Mouse (Mus musculus): Measurements from ENCODE around the gene Osgep. TPM values are rescaled to one million over a fixed set of nuclear protein-coding genes. Genes with fewer than 3 reads are reported as not detected.
A peak's percentile ranks its signal among the peaks of the same experiment; 100 is the strongest.

The Osgep gene
- total RNA-seq, 2 experiments from 2014 or later, result 110 to 111 TPM

DNA sequence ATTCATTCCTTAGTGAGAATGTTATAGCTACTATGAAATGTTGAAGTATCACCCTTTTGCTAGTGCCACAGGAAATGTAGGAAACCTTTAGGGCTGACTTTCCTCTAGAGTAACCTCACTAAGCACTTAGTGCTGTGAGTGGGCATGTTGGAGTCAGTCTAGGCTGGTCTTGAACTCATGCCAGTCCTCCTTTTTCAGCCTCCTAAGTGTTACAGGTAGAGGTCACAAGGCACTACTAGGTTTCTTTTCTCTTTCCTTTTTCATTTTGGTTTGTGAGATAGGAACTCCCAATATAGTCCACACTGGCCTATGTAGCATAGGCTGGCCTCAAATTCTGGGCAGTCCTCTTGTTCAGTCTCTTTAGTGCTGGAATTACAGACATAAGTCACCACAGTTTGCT is 29.3 kb downstream of the Osgep start:
- no peak for ATAC-seq (replicated peaks; ENCODE audit: poor library complexity, severe bottlenecking)

- ATAC-seq (replicated peaks; ENCODE audit: poor library complexity, severe bottlenecking), result peak; percentile 61
These were observed 31.9 kb downstream of the Osgep start for GRCm38 (mm10) chr14:50892541-50893459.

DNA sequence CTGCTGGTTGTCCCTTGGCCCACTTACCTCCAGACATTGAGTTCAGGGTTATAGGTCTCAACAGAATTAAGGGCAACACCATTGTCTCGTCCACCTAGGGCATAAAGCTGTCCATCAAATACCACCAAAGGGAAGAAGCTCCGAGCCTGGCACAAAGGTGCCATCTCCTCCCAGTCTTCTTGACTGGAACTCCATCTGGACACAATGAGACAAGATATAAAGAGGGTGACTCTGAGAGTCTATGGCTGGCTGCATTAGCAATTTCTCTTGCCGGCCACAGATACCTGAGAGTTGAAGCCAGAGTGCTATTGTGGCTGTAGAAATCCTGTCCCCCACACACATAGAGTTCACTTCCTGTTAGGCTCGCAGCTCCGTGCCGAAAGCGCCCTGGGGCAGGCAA is 32.6 kb downstream of the Osgep start:
- ATAC-seq (replicated peaks; ENCODE audit: poor library complexity, severe bottlenecking), result peak; percentile 29

- ATAC-seq (replicated peaks; ENCODE audit: poor library complexity, severe bottlenecking), result no peak
These were observed 33.1 kb downstream of the Osgep start for GRCm38 (mm10) chr14:50891621-50892020.

DNA sequence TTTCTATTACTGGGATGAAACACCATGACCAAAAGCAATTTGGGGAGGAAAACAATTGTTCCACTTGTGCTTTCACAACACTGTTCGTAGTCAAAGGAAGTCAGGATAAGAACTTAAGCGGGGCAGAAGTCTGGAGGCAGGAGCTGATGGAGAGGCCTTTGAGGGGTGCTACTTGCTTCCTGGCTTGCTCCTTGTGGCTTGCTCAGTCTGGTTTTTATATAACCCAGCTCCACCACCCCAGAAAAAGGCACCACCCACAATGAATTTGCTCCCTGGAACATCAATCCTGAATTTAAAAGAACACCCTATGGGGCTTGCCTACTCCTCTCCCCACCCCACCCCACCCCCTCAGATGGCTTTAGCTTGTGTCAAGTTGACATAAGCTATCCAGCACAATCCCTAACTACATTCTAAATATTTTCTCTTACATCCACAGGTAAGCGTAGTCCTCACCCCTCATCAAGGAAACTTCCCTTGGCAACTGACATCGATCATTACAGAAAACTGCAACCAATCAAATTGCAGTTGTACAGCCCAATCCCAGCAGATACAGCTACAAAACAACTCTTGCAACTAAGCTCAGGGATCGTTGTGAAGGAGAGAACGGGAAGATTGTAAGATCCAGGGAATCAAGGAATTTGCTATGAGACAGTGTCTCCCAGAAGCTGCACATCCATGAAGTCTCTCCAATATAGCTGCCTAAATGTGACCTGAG is 48.3 kb downstream of the Osgep start:
- no peak for ATAC-seq (replicated peaks; ENCODE audit: poor library complexity, severe bottlenecking)

DNA sequence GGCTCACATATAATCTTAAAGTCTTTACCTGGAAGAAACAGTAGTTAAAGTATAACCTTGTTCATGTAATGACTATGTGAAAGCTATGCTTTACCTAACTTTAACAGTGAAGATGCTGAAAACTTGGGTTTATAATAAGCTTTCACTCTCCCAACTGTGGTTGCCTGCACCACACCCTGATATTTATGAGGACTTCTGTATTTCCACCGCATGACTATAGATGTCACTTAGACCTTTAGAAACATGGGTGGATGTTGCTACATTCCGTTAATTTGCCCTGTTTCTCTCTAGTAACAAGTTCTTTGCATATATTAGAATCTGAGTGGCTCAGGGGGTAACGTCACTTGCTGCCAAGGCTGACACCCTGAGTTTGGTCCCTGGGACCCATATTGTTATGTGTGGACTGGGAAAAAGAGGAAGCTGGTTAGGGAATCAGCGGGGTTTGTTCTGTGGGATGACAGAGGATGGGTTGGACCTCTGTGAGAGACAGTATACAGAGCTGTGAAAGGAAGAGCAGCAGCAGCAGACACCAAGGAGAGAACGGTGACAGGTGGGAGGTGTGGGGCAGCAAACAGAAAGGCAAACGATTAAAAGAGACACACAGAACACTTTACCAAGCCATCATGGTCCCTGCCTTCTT is 49.0 kb downstream of the Osgep start:
- ATAC-seq (replicated peaks; ENCODE audit: poor library complexity, severe bottlenecking), result peak; percentile 52

DNA sequence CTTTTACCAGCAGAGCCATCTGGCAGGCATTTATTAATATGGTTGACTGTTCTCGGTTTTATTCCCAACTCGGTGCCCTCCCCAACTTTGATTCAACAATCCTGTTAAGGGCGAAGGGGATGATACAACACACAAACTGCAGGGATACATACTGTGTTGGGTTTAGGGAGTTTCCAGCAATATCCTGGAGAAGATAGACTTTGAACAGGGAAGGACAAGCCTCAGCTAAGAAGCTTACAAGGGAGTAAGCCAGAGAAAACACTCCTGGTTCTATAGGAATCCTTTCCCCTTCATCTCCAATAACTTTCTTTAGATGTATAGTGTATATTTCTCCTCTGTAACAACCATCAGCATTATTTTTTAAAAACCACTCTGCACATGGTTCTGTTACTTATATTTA is 49.5 kb downstream of the Osgep start:
- no peak for ATAC-seq (replicated peaks; ENCODE audit: poor library complexity, severe bottlenecking)

DNA sequence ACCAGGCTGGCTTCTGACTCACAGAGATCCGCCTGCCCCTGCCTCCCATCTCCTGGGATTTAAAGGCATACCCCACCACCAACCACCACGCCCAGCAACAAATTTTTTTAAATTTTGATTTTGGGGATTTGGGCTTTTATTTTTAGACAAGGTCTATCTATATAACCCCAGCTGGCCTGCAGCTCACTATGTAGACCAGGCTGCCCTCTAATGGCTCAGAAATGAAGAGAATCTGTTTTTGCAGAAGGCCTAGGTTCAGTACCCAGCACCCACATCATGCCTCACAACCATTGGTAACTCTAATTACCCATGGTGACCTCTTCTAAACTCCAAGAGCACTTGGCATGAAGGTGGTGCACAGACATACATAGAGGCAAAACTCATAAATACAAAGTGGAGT is 53.4 kb downstream of the Osgep start:
- no peak for ATAC-seq (replicated peaks; ENCODE audit: poor library complexity, severe bottlenecking)

- ATAC-seq (replicated peaks; ENCODE audit: poor library complexity, severe bottlenecking), result no peak
These were observed 53.9 kb downstream of the Osgep start for GRCm38 (mm10) chr14:50870805-50871143.

DNA sequence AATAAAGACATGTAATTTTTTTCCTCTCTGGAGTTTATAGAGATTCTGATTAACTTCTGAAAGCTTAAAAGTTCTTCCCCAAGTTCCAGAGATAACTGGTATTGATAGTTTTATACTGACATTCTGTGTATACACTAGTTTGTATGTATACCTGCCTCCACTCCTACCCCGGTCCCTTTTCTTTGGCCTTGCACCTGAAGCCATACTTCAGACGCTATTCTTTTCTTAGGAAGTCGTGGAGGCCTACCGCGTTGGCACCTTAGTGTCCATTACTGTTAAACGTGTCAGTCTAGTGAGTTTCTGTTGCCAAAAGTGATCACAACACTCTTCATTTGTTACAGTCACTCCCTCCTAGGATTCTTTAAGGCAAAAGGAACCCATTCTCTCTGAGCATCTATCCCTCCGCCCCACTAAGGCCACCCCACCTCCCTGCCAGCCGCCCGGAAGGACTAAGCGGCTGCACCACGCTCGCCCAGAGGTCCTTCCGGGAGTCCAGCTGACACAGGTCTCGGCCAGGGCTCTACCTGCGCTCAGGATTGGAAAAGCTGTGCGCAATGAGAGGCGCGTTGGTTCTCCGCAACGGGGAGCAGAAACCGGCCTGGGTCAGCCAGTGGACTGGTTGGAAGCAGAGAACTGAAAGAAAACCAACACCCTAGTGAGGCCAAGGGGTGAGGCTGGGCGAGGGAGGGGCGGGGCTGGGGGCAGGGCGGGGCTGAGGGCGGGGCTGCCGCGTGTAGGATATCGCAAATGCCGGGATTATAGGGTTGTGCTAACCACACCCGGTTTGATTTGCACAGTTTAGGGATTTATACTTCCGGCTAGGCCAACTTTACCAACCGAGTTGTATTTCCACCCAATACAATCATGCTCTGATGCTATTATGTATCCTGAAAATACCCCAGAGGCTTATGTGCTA is 54.5 kb downstream of the Osgep start, which contains the start of gene Tep1:
TSS of gene Tep1 (minus strand) at position 672 of the 916 bp plus-strand sequence.
- peak; percentile 94 for ATAC-seq (replicated peaks; ENCODE audit: poor library complexity, severe bottlenecking)

- ATAC-seq (replicated peaks; ENCODE audit: poor library complexity, severe bottlenecking), result no peak
These were observed 56.0 kb downstream of the Osgep start for GRCm38 (mm10) chr14:50868656-50869055.

GRCm38 (mm10) chr14:50868211-50868610 is 56.5 kb downstream of the Osgep start:
- no peak for ATAC-seq (replicated peaks; ENCODE audit: poor library complexity, severe bottlenecking)

DNA sequence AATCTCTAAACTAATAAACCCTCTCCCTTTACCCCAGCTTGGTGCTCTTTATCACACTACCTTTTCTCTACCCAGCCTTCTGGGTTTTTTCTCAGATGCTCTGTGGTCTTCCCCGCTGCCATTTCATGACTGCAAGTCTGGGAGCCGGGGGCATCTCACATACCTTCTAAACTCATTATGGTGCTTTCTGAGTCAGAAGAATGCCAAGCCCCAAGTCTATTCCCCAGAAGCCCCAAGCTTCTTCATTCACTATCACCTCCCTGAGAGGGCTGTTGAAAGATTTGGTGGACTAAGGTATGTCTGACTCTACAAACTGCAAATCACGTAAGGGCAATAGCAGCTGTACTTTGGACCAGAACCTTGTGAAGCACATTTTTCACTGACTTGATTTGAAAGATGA is 57.7 kb downstream of the Osgep start:
- no peak for ATAC-seq (replicated peaks; ENCODE audit: poor library complexity, severe bottlenecking)

DNA sequence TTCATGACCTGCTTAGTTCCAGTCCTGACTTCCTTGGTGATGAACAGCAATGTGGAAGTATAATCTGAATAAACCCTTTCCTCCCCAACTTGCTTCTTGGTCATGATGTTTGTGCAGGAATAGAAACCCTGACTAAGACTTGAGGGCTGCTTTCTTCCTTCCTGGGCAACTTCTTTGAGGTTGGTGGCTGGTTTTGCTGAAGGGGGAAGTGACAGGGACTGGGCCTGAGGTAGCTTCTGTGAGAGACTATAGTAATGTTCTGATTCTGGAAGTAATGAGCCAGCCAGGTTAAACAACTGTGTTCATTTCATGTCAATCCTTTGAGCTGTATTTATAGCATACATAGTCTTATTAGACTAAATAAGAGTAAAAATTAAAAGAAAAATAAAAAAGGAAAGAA is 59.7 kb downstream of the Osgep start:
- peak; percentile 85 for ATAC-seq (replicated peaks; ENCODE audit: poor library complexity, severe bottlenecking)

DNA sequence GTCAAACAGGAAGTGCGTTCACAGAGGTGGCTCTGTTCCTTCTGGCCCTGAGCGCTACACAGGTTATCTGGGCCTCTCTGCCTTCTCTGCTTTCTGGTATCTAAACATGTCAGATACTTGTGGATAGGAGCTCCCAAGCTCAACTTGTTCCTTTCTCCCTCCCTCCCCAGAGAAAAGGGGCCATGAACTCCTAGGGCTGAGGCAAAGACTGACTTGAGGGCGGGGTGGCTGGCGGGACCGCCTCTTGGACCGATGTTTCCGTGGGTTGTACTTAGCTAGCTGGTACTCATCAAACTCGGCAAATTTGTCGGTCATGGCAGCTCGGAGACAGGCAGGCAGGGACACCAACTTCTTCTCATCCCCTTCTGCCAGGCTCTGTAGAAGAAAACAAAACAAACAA is 62.1 kb downstream of the Osgep start:
- ATAC-seq (replicated peaks; ENCODE audit: poor library complexity, severe bottlenecking), result no peak

Other genes starting within 250 kb of the Osgep start
- gene Olfr747, start 231.7 kb downstream of the Osgep start, total RNA-seq (2014; fragmentation: Nextera tagmentation), result not detected in 2 replicates
- not detected in 2 replicates for gene Olfr747, start 231.7 kb downstream of the Osgep start, total RNA-seq (2017)
- gene Olfr748, start 217.5 kb downstream of the Osgep start, total RNA-seq (2014; fragmentation: Nextera tagmentation), result not detected in 2 replicates
- not detected in 2 replicates for gene Olfr748, start 217.5 kb downstream of the Osgep start, total RNA-seq (2017)
- not detected in 2 replicates for gene Olfr749, start 179.8 kb downstream of the Osgep start, total RNA-seq (2014; fragmentation: Nextera tagmentation)
- gene Olfr749, start 179.8 kb downstream of the Osgep start, total RNA-seq (2017), result not detected in 2 replicates
- gene Ttc5, start 139.4 kb downstream of the Osgep start, total RNA-seq (2014; fragmentation: Nextera tagmentation), result 43.2 and 47.1 TPM in 2 replicates
- 39.8 and 54.4 TPM in 2 replicates for gene Ttc5, start 139.4 kb downstream of the Osgep start, total RNA-seq (2017)
- not detected in 2 replicates for gene Ccnb1ip1, start 117.2 kb downstream of the Osgep start, total RNA-seq (2014; fragmentation: Nextera tagmentation)
- gene Ccnb1ip1, start 117.2 kb downstream of the Osgep start, total RNA-seq (2017), result not detected in 2 replicates
- 61.2 and 110 TPM in 2 replicates for gene Parp2, start 117.1 kb downstream of the Osgep start, total RNA-seq (2014; fragmentation: Nextera tagmentation)
- gene Parp2, start 117.1 kb downstream of the Osgep start, total RNA-seq (2017), result 85.2 and 92.3 TPM in 2 replicates
- gene Tep1, start 54.3 kb downstream of the Osgep start, total RNA-seq (2014; fragmentation: Nextera tagmentation), result 41.8 and 54.2 TPM in 2 replicates
- gene Tep1, start 54.3 kb downstream of the Osgep start, total RNA-seq (2017), result 17.4 and 21.1 TPM in 2 replicates
- gene Klhl33, start 27.4 kb downstream of the Osgep start, total RNA-seq (2014; fragmentation: Nextera tagmentation), result 0.17 TPM in 1 of 2 replicates, not detected in the other
- 0.10 and 0.73 TPM in 2 replicates for gene Klhl33, start 27.4 kb downstream of the Osgep start, total RNA-seq (2017)
- gene Apex1, start 75 bp upstream of the Osgep start, total RNA-seq (2014; fragmentation: Nextera tagmentation), result 214 and 260 TPM in 2 replicates
- gene Apex1, start 75 bp upstream of the Osgep start, total RNA-seq (2017), result 202 and 229 TPM in 2 replicates
- 48.4 and 72.7 TPM in 2 replicates for gene Pip4p1, start 6.0 kb upstream of the Osgep start, total RNA-seq (2014; fragmentation: Nextera tagmentation)
- 20.9 and 25.0 TPM in 2 replicates for gene Pip4p1, start 6.0 kb upstream of the Osgep start, total RNA-seq (2017)
- 179 and 257 TPM in 2 replicates for gene Pnp, start 6.2 kb upstream of the Osgep start, total RNA-seq (2014; fragmentation: Nextera tagmentation)
- 252 and 259 TPM in 2 replicates for gene Pnp, start 6.2 kb upstream of the Osgep start, total RNA-seq (2017)
- gene Gm49342, start 19.6 kb upstream of the Osgep start, total RNA-seq (2014; fragmentation: Nextera tagmentation), result not detected in 2 replicates
- gene Gm49342, start 19.6 kb upstream of the Osgep start, total RNA-seq (2017), result 68.4 TPM in 1 of 2 replicates, not detected in the other
- 5.4 and 16.2 TPM in 2 replicates for gene Pnp2, start 31.1 kb upstream of the Osgep start, total RNA-seq (2014; fragmentation: Nextera tagmentation)
- 4.3 and 5.3 TPM in 2 replicates for gene Pnp2, start 31.1 kb upstream of the Osgep start, total RNA-seq (2017)
- gene Rnase10, start 82.9 kb upstream of the Osgep start, total RNA-seq (2014; fragmentation: Nextera tagmentation), result not detected in 2 replicates
- 2.5 and 3.2 TPM in 2 replicates for gene Rnase10, start 82.9 kb upstream of the Osgep start, total RNA-seq (2017)
- gene Rnase9, start 117.0 kb upstream of the Osgep start, total RNA-seq (2014; fragmentation: Nextera tagmentation), result not detected in 2 replicates
- gene Rnase9, start 117.0 kb upstream of the Osgep start, total RNA-seq (2017), result not detected in 2 replicates
- gene Rnase11, start 125.3 kb upstream of the Osgep start, total RNA-seq (2014; fragmentation: Nextera tagmentation), result not detected in 2 replicates
- not detected in 2 replicates for gene Rnase11, start 125.3 kb upstream of the Osgep start, total RNA-seq (2017)
- 6.2 and 27.0 TPM in 2 replicates for gene Rnase12, start 132.8 kb upstream of the Osgep start, total RNA-seq (2014; fragmentation: Nextera tagmentation)
- 11.0 and 12.6 TPM in 2 replicates for gene Rnase12, start 132.8 kb upstream of the Osgep start, total RNA-seq (2017)
- gene Olfr750, start 149.5 kb upstream of the Osgep start, total RNA-seq (2014; fragmentation: Nextera tagmentation), result not detected in 2 replicates
- gene Olfr750, start 149.5 kb upstream of the Osgep start, total RNA-seq (2017), result not detected in 2 replicates
- 1.7 and 6.8 TPM in 2 replicates for gene Rnase4, start 166.2 kb upstream of the Osgep start, total RNA-seq (2014; fragmentation: Nextera tagmentation)
- gene Rnase4, start 166.2 kb upstream of the Osgep start, total RNA-seq (2017), result 2.5 and 2.9 TPM in 2 replicates
- gene Ang, start 166.3 kb upstream of the Osgep start, total RNA-seq (2014; fragmentation: Nextera tagmentation), result 0.45 TPM in 1 of 2 replicates, not detected in the other
- 1.4 and 1.8 TPM in 2 replicates for gene Ang, start 166.3 kb upstream of the Osgep start, total RNA-seq (2017)
- gene Eddm3b, start 189.5 kb upstream of the Osgep start, total RNA-seq (2014; fragmentation: Nextera tagmentation), result not detected in 2 replicates
- gene Eddm3b, start 189.5 kb upstream of the Osgep start, total RNA-seq (2017), result not detected in 2 replicates
- 1.2 and 6.1 TPM in 2 replicates for gene Rnase6, start 199.0 kb upstream of the Osgep start, total RNA-seq (2014; fragmentation: Nextera tagmentation)
- 8.2 and 10.0 TPM in 2 replicates for gene Rnase6, start 199.0 kb upstream of the Osgep start, total RNA-seq (2017)
- gene Rnase1, start 221.9 kb upstream of the Osgep start, total RNA-seq (2014; fragmentation: Nextera tagmentation), result not detected in 2 replicates
- gene Rnase1, start 221.9 kb upstream of the Osgep start, total RNA-seq (2017), result not detected in 2 replicates
- gene Rnase2b, start 237.4 kb upstream of the Osgep start, total RNA-seq (2014; fragmentation: Nextera tagmentation), result not detected in 2 replicates
- gene Rnase2b, start 237.4 kb upstream of the Osgep start, total RNA-seq (2017), result not detected in 2 replicates